Mouse (Mus musculus) forebrain, embryonic 14.5 days (tissue): ENCODE results near the gene Stra6l. TPM values are rescaled to one million over a fixed set of nuclear protein-coding genes. Genes with fewer than 3 reads are reported as not detected.

ENCODE experiments used
- ATAC-seq: fragments of 200-750 bp; cut with Nextera tagmentation; 2 replicates; pipeline ENCODE4 v1.8.0; 2017; ENCODE audit warnings: mild to moderate bottlenecking, moderate library complexity
- DNase-seq: peaks from one replicate; pipeline ENCODE4 v3.0.0-alpha.2; 2015; ENCODE audit warnings: low spot score
- H3K27ac ChIP-seq: fragments of 300-500 bp; sonication (generic); 2 replicates; pipeline ENCODE4 v1.5.1; 2014; ENCODE audit warnings: low read depth, mild to moderate bottlenecking, control low read depth, low read length, moderate library complexity
- H3K27me3 ChIP-seq: fragments of 300-500 bp; sonication (generic); replicated peaks from 2 replicates; pipeline ENCODE4 v1.6.1; 2014; ENCODE audit warnings: low read length, control low read depth, mixed read lengths; ENCODE audit not compliant: control insufficient read depth, insufficient read depth
- H3K36me3 ChIP-seq: fragments of 300-500 bp; sonication (generic); 2 replicates; pipeline ENCODE4 v1.6.1; 2014; ENCODE audit warnings: low read length, control low read depth; ENCODE audit not compliant: control insufficient read depth, insufficient read depth
- H3K4me1 ChIP-seq: fragments of 300-500 bp; sonication (generic); 2 replicates; pipeline ENCODE4 v1.6.1; 2014; ENCODE audit warnings: antibody characterized with exemption, low read length, control low read depth; ENCODE audit not compliant: control insufficient read depth, insufficient read depth
- H3K4me2 ChIP-seq: fragments of 300-500 bp; sonication (generic); 2 replicates; pipeline ENCODE4 v1.6.1; 2014; ENCODE audit warnings: mild to moderate bottlenecking, control low read depth, low read length
- H3K4me3 ChIP-seq: fragments of 300-500 bp; sonication (generic); 2 replicates; pipeline ENCODE4 v1.5.1; 2014; ENCODE audit warnings: low read depth, low read length, control low read depth
- H3K9ac ChIP-seq: fragments of 300-500 bp; sonication (generic); 2 replicates; pipeline ENCODE4 v1.6.1; 2014; ENCODE audit warnings: mild to moderate bottlenecking, low read length, control low read depth, moderate library complexity
- H3K9me3 ChIP-seq: fragments of 300-500 bp; sonication (generic); replicated peaks from 2 replicates; pipeline ENCODE4 v1.6.1; 2016; ENCODE audit warnings: low read length, control low read depth, mixed read lengths; ENCODE audit not compliant: control insufficient read depth
- WGBS: fragments of 180-500 bp; shearing (Covaris S2); extraction: QIAGEN DNeasy Blood & Tissue Kit; methylation state at CpG from one replicate; pipeline ENCODE4 v1.1.7; 2014; 5-methylcytosine and 5-hydroxymethylcytosine counted together
- polyA plus RNA-seq: library from polyadenylated mRNA; unstranded; fragments of >200 nt; fragmentation: Nextera tagmentation; extraction: Ambion mirVana; gene quantifications from 2 replicates; pipeline ENCODE4 v1.2.1, GENCODE M21; 2014

The Stra6l gene
- polyA plus RNA-seq, 1 experiment from 2014 or later: 1.0 TPM

DNA sequence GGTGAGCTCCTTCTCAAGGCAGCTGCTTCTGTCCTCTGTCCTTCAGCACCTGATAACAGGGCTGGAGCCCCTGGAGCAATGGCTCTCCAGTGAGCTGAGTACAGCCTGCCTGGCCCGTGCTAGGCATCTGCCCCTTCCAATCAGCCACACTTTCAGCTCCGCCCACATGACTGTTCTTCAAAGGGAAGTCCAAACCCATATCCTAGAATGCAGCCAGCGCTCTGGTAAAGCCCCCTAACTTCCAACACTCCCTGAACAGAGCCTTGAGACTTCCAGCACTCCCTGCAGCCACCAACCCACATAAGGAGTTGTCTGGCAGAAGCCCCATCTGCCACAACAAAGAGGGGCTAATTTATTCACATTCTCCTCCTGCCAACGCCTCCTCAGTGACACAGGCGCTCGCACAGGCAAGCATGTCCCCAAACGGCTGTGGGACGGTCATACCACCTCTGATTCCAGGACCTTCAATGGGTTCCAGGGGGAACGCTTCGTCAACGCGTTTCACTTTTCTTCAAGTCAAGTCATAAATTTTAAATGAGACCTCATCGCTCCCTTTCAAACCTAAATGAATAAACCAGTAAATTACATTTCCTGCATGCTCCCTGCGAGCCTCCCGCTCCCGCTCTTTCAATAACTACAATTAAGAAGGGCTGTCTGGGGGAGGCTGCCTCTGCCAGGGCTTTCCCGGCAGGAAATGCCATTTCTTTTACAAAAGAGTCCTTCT is 29.1 kb upstream of the Stra6l start:
- Histone ChIP-seq H3K9me3 (no peaks in the 10 kb centered on the region), H3K36me3 (peaks cover 31% of the 10 kb centered on the region), H3K4me2 (peak overlapping the region; percentile 48), H3K4me3 (peak overlapping the region; percentile 13), H3K27me3 (no peaks in the 10 kb centered on the region), H3K9ac (peak overlapping the region; percentile 69), H3K27ac (peak overlapping the region; percentile 99), H3K4me1 (peaks cover 65% of the 10 kb centered on the region)
- under 1% methylated on average over 17 of the region's 17 CpGs for WGBS
- DNase-seq: peak; percentile 96
- peak; percentile 80 for ATAC-seq

DNA sequence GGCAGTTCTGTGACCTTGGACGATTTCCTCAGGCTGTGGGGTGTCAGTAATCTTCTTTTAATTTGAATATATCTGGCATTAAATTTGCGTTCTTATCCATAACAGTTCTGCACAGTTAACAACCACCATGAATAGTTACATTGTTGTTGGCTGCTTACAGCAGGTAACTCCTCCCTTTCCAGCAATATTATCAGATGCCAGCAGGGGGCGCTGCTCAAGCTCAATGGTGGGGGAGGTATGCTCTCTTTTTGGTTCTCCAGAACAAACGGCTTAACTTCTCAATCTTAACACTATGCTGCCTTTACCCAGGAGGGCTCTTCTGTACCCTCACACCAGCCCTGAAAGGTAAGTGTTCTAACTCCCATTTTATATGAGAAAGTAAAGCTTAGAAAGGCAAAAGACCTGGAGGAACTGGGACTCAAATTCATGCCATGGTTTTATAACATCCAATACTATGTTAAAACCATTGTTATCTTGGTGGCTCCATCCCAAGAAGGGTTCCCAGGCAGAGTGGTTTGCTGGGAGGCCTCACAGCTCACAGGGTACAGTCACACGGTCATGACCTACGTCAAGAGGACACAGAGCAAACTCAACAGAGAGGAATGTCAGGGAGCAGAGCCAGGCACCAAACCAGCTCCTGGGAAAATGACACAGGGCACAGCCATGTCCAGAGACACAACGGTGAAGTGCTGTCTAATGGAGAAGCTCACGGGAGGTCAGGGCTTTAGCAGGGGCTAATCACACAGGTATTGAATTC is 28.2 kb upstream of the Stra6l start:
- 31% methylated on average over 8 of the region's 8 CpGs for WGBS
- peak overlapping the region; percentile 13 for H3K4me3 ChIP-seq
- DNase-seq (peak; percentile 89), ATAC-seq (no peak)
- no peaks in the 10 kb centered on the region for H3K27me3 ChIP-seq
- peak overlapping the region; percentile 99 for H3K27ac ChIP-seq
- H3K36me3 ChIP-seq: peaks cover 22% of the 10 kb centered on the region
- H3K9me3 ChIP-seq: no peaks in the 10 kb centered on the region
- peaks cover 65% of the 10 kb centered on the region for H3K4me1 ChIP-seq
- peak overlapping the region; percentile 48 for H3K4me2 ChIP-seq
- peak overlapping the region; percentile 69 for H3K9ac ChIP-seq

DNA sequence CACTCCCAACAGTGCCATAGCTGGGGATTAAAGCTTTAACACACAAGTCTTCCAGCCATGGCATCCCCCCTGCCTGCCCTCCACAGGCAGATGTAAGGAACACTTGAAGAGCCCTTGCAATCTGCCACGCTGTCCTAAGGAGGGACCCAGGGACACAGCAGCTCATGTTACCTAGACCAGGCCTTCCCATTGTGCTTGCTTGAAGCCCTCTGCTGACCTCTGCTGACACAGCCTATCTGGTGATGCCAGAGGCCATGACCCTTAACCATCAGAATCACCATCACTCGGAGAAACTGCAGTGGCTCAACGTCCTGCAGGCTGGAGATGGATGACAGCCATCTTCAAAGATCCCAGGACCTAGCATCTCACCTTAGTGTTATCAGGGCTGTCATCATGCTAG is 26.5 kb upstream of the Stra6l start:
- Histone ChIP-seq H3K9ac (no peak overlapping the region), H3K27me3 (0 out of 2 replicates have a peak, but pooled peaks cover 3% of the 10 kb centered on the region), H3K4me2 (no peak overlapping the region; the same call in 1 of the 2 replicates), H3K36me3 (peaks cover 16% of the 10 kb centered on the region), H3K9me3 (no peaks in the 10 kb centered on the region), H3K4me1 (peaks cover 59% of the 10 kb centered on the region), H3K4me3 (no peak overlapping the region), H3K27ac (peak overlapping the region; percentile 100; the same call in 1 of the 2 replicates)
- 60% methylated on average over 3 of the region's 3 CpGs for WGBS
- no peak for DNase-seq
- ATAC-seq: no peak

DNA sequence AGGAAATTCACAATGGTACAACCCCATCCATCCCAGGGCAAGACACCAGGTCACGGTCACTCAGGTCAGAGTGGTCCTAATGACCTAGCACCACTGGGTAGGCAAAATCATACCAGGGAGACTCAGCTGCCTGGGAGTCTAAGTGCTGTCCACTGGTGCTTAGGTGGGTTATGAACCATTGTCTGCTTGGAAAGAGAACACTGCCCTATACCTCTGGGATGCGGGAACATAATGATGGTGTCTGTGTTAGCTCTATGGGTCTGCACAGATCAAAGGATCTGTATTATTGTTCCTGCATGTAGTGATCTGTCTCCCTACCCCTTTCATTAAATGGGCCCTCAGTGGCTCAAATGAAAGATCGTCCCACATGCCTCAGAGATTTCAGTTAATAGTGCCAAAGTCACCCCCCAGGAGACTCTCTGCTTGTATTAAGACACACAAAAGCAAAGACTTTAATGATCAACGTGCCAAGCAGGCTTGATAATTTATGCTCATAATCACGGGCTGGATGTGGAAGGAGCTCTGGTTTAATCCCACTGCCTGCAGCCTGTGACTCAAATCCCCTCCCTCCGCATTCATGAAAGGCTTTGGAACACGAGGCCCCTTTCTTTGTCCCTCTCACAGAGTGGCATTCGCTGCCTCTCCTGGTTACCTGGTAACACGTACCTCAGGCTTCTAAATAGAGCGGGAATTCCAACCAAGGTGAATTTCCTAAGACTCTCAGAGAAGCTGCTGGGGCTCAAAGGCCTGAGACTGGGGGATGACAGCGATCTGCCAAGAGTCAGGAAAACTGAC is 25.5 kb upstream of the Stra6l start:
- Histone ChIP-seq H3K4me1 (peaks cover 51% of the 10 kb centered on the region), H3K9me3 (no peaks in the 10 kb centered on the region), H3K36me3 (peaks cover 16% of the 10 kb centered on the region), H3K27me3 (0 out of 2 replicates have a peak, but pooled peaks cover 3% of the 10 kb centered on the region), H3K4me2 (peak overlapping the region; percentile 71), H3K4me3 (peak overlapping the region; percentile 78), H3K9ac (peak overlapping the region; percentile 97), H3K27ac (peak overlapping the region; percentile 100)
- ATAC-seq: peak; percentile 35
- WGBS: 2% methylated on average over 11 of the region's 11 CpGs
- DNase-seq: peak; percentile 95

DNA sequence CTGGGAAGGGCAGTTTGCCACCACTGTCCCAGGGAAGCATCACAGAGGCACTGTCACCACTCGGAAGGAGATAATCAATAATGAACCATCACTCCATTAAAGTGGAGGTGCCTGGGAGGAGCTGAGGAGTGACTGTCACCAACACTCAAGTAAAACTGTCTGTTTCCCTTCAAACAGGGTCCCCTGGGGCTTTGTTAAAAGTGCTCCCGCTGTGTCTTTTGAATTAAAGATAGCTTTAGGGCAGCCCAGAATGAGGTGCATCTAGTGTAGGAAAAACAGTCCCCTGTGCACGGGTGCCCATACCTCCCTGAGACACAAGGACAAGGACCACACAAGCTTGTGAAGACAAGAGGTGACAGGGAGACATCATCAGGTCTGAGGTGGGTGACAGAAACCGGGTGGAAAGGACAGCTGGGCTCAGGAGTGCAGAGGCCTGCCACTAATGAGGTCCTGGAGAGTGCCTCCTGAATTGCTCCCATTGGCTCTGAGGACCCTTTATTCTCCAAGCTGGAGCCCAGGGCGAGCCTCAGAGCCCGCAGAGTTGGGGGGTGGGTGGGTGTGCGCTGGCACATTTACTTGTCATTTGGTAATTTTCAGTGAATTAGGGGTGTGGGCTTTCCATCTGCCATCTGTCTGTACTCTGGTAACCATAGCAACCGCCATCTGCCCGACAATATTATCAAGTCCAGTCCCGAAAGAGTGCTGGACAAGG is 24.3 kb upstream of the Stra6l start:
- H3K36me3 ChIP-seq: peaks cover 13% of the 10 kb centered on the region
- 0 out of 2 replicates have a peak, but pooled peaks cover 3% of the 10 kb centered on the region for H3K27me3 ChIP-seq
- no peaks in the 10 kb centered on the region for H3K9me3 ChIP-seq
- DNase-seq (peak; percentile 95), ATAC-seq (peak; percentile 69)
- peak overlapping the region; percentile 71 for H3K4me2 ChIP-seq
- H3K4me1 ChIP-seq: peaks cover 40% of the 10 kb centered on the region
- H3K4me3 ChIP-seq: peak overlapping the region; percentile 78
- H3K9ac ChIP-seq: peak overlapping the region; percentile 97
- 2% methylated on average over 10 of the region's 10 CpGs for WGBS
- peak overlapping the region; percentile 100 for H3K27ac ChIP-seq

DNA sequence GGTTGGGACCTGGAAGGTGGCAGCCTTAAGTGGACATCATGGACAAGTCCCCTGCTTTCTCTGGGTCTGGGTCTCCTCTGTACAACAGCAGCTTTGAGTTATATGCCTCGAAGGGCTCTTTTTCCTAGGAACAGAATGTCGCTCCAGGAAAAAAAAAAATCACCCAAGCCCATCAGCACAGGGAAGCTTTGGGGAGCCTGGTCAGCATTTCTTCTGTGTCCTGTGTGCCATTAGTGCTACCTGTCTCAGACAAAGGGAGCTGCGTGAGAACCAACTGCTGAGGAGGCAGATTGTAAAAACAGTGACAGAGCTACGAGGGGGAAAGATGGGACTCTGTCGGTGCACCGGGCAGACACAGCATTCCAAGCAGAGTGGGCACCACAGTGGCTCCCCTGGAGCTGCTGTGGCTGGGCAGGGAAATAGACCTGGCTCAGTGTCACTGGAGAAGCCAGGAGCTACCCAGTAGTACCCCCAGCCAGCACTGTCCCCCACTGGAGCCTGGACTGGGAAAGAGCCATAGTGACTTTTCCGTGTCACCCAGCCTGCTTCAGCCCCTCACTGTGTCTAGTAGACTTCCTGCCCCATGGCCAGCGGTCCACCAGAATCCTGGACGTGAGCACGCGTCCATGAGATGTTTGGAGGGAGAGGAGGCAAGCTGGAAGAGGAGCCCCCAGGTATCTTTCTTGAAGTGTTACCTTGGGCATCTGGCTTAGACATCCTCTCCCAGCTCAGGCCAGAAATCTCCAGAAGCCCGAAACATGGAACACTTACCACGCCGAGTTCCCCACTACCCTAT is 23.5 kb upstream of the Stra6l start:
- Histone ChIP-seq H3K4me2 (peak overlapping the region; percentile 71), H3K36me3 (peaks cover 13% of the 10 kb centered on the region), H3K9ac (peak overlapping the region; percentile 97), H3K27ac (peak overlapping the region; percentile 100), H3K4me1 (peaks cover 34% of the 10 kb centered on the region), H3K27me3 (0 out of 2 replicates have a peak, but pooled peaks cover 3% of the 10 kb centered on the region), H3K9me3 (no peaks in the 10 kb centered on the region), H3K4me3 (peak overlapping the region; percentile 78)
- 21% methylated on average over 14 of the region's 14 CpGs for WGBS
- DNase-seq (peak; percentile 57), ATAC-seq (no peak)

DNA sequence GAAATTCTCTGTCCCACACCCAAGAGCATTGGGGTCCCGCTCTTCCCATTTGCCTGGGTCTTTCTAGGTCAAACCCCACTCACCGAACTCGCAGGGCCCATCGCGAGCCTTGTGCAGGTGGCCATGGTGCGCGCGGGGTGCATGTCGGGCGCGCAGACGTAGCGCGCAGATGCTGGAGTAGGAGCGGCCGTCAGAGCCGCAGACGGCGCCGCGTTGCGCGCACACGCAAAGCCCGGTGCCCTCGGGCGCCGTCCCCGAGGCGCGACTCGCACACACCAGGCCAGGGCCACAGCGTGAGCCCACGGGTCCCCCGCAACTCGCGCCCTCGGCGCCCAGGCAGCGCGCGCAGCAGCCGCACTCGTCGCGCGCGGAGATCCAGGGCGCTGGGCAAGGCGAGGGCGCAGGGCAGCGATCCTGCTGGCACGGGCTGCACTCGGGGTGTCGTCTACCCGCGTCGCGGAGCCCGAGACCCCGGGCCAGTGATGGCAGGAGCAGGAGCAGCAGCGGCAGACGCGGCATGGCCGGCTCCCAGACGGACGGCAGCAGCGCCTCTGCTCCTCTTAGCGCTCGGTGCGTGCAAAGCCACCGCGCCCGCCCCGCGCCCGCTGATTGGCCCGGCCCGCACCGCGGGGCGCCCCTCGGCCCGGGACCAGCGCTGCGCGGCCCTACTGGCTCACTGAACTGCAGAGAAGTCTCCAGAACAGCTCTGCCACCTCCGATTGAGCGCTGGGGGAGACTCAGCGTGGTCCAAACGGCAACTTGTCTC is 22.0 kb upstream of the Stra6l start, which contains the start of gene Igfbpl1:
Igfbpl1 (minus strand) TSS at position 649 of the 766 bp plus-strand sequence.
- 0 out of 2 replicates have a peak, but pooled peaks cover 3% of the 10 kb centered on the region for H3K27me3 ChIP-seq
- H3K27ac ChIP-seq: peak within 1 kb of the TSS; percentile 100
- 0 out of 2 replicates have a peak, but pooled peaks cover 3% of the 10 kb centered on the region for H3K36me3 ChIP-seq
- H3K4me1 ChIP-seq: peaks cover 37% of the 10 kb centered on the region
- under 1% methylated on average over 79 of the region's 91 CpGs for WGBS
- ATAC-seq (peak; percentile 57), DNase-seq (peak; percentile 80)
- H3K9ac ChIP-seq: peak within 1 kb of the TSS; percentile 97
- peak within 1 kb of the TSS; percentile 78 for H3K4me3 ChIP-seq
- no peaks in the 10 kb centered on the region for H3K9me3 ChIP-seq
- peak within 1 kb of the TSS; percentile 71 for H3K4me2 ChIP-seq
